Comparison of ENCODE assay signal across 22 mouse cellular contexts in genomic region chr7:137020195-137020594, GRCm38 (mm10).
DNase-seq lines count a peak whose midpoint lies in the region; ATAC-seq and TF ChIP-seq lines count a peak whose summit lies in the region.
"Had no signal": no experiment of that assay in that cellular context is flagged by ENCODE, and none has a peak within 500 bp of the region (broad histone marks: within the 10 kb centered on the region; RNA-seq: fewer than 3 reads in every experiment).

No protein-coding gene starts in this region.

- H3K79me2 ChIP-seq in heart, adult 2 months (replicated peaks; ENCODE audit: control insufficient read depth, insufficient read depth, low read length): no peaks in the 10 kb centered on the region

- no peak overlapping the region for H3K27ac ChIP-seq in heart, adult 2 months
- 0 out of 2 replicates have a peak overlapping the region, but pooled peaks have one; percentile 8 for H3K27ac ChIP-seq in hindbrain, embryonic 10.5 days
- no peak overlapping the region for H3K27ac ChIP-seq in hindbrain, embryonic 11.5 days (ENCODE audit: low read depth, low read length)
- H3K27ac ChIP-seq in midbrain, embryonic 11.5 days (ENCODE audit: low read depth, low read length): no peak overlapping the region
- no peak overlapping the region for H3K27ac ChIP-seq in midbrain, embryonic 10.5 days (replicated peaks)
- peak overlapping the region; percentile 70; the same call in 1 of the 2 replicates for H3K27ac ChIP-seq in brown adipose tissue, adult 24 weeks (replicated peaks; ENCODE audit: low read depth, low read length)
- H3K27ac ChIP-seq: embryonic facial prominence, embryonic 10.5 days; embryonic facial prominence, embryonic 12.5 days; forebrain, embryonic 12.5 days had no signal

- H3K4me1 ChIP-seq in heart, adult 2 months (ENCODE audit: control insufficient read depth, insufficient read depth, low read length): no peaks in the 10 kb centered on the region; the same call in 1 of the 2 replicates
- peaks cover 5% of the 10 kb centered on the region; the same call in 1 of the 2 replicates for H3K4me1 ChIP-seq in hindbrain, embryonic 10.5 days (replicated peaks)
- H3K4me1 ChIP-seq in hindbrain, embryonic 11.5 days (replicated peaks; ENCODE audit: control insufficient read depth, insufficient read depth, low read length): no peaks in the 10 kb centered on the region
- no peaks in the 10 kb centered on the region for H3K4me1 ChIP-seq in midbrain, embryonic 11.5 days (ENCODE audit: control insufficient read depth, insufficient read depth, low read length)
- H3K4me1 ChIP-seq in midbrain, embryonic 10.5 days: peaks cover 5% of the 10 kb centered on the region; the same call in 1 of the 2 replicates
- H3K4me1 ChIP-seq in brown adipose tissue, adult 24 weeks (ENCODE audit: control insufficient read depth, insufficient read depth, insufficient read length, low read length): peaks cover 10% of the 10 kb centered on the region

- H3K4me2 ChIP-seq in hindbrain, embryonic 11.5 days (replicated peaks; ENCODE audit: low read depth, low read length): no peak overlapping the region
- H3K4me2 ChIP-seq in midbrain, embryonic 11.5 days: no peak overlapping the region
- H3K4me2 ChIP-seq: embryonic facial prominence, embryonic 12.5 days; forebrain, embryonic 12.5 days had no signal

- H3K9ac ChIP-seq in heart, adult 2 months (ENCODE audit: low read depth, low read length): no peak overlapping the region
- no peak overlapping the region for H3K9ac ChIP-seq in hindbrain, embryonic 11.5 days (ENCODE audit: low read depth, low read length)
- no peak overlapping the region for H3K9ac ChIP-seq in midbrain, embryonic 11.5 days (ENCODE audit: low read length)
- H3K9ac ChIP-seq: embryonic facial prominence, embryonic 12.5 days; forebrain, embryonic 12.5 days had no signal

- H3K4me3 ChIP-seq in heart, adult 2 months: no peak overlapping the region
- H3K4me3 ChIP-seq in hindbrain, embryonic 10.5 days: no peak overlapping the region
- H3K4me3 ChIP-seq in hindbrain, embryonic 11.5 days (ENCODE audit: low read depth, low read length): no peak overlapping the region
- no peak overlapping the region for H3K4me3 ChIP-seq in midbrain, embryonic 11.5 days (ENCODE audit: low read depth, low read length)
- H3K4me3 ChIP-seq in midbrain, embryonic 10.5 days: no peak overlapping the region
- H3K4me3 ChIP-seq in brown adipose tissue, adult 24 weeks (ENCODE audit: insufficient read depth, low read depth, low read length): no peak overlapping the region
- H3K4me3 ChIP-seq: embryonic facial prominence, embryonic 10.5 days; embryonic facial prominence, embryonic 12.5 days; erythroblast, embryonic 14.5 days; forebrain, embryonic 10.5 days; forebrain, embryonic 12.5 days had no signal

- H3K9me3 ChIP-seq in hindbrain, embryonic 10.5 days: no peaks in the 10 kb centered on the region
- H3K9me3 ChIP-seq in hindbrain, embryonic 11.5 days (ENCODE audit: control insufficient read depth, low read length): no peaks in the 10 kb centered on the region
- H3K9me3 ChIP-seq in midbrain, embryonic 11.5 days (ENCODE audit: control insufficient read depth, low read length): no peaks in the 10 kb centered on the region
- H3K9me3 ChIP-seq in midbrain, embryonic 10.5 days (replicated peaks): no peaks in the 10 kb centered on the region
- H3K9me3 ChIP-seq: embryonic facial prominence, embryonic 10.5 days; embryonic facial prominence, embryonic 12.5 days; forebrain, embryonic 10.5 days; forebrain, embryonic 12.5 days had no signal

- H3K36me3 ChIP-seq in heart, adult 2 months (ENCODE audit: control insufficient read depth, insufficient read depth, low read length): no peaks in the 10 kb centered on the region
- no peaks in the 10 kb centered on the region for H3K36me3 ChIP-seq in hindbrain, embryonic 10.5 days
- no peaks in the 10 kb centered on the region for H3K36me3 ChIP-seq in hindbrain, embryonic 11.5 days (ENCODE audit: control insufficient read depth, insufficient read depth, low read length)
- H3K36me3 ChIP-seq in midbrain, embryonic 11.5 days (ENCODE audit: control insufficient read depth, insufficient read depth, low read length): no peaks in the 10 kb centered on the region
- H3K36me3 ChIP-seq in midbrain, embryonic 10.5 days: no peaks in the 10 kb centered on the region
- H3K36me3 ChIP-seq: embryonic facial prominence, embryonic 10.5 days; embryonic facial prominence, embryonic 12.5 days; forebrain, embryonic 10.5 days; forebrain, embryonic 12.5 days had no signal

- peak; percentile 76 for DNase-seq in heart, adult 11 months
- no peak for DNase-seq in heart, adult 2 months
- DNase-seq in hindbrain, embryonic 10.5 days (ENCODE audit: low spot score): no peak
- no peak for DNase-seq in hindbrain, embryonic 11.5 days (ENCODE audit: low spot score)
- DNase-seq in midbrain, embryonic 11.5 days (ENCODE audit: low spot score, missing footprints): peak; percentile 61
- DNase-seq in midbrain, embryonic 10.5 days (ENCODE audit: low spot score): no peak
- DNase-seq in cerebellum, postnatal 36 days: no peak
- DNase-seq: adrenal gland, adult 8-10 months; adrenal gland, postnatal 25 days; cerebellum, adult 11 months; cerebellum, adult 18-20 months; cerebellum, adult 8-10 months; cerebellum, adult 9-11 months; cerebellum, postnatal 14 days had no signal

- ATAC-seq in hindbrain, embryonic 11.5 days (ENCODE audit: low FRiP score): no peak
- ATAC-seq in midbrain, embryonic 11.5 days (ENCODE audit: low FRiP score): no peak
- ATAC-seq: forebrain, embryonic 14.5 days; forebrain, embryonic 16.5 days had no signal

- WGBS in heart, adult 2 months: 90% methylated on average over 6 of the region's 6 CpGs
- WGBS in hindbrain, embryonic 10.5 days: 85% methylated on average over 6 of the region's 6 CpGs
- WGBS in hindbrain, embryonic 11.5 days: 79% methylated on average over 6 of the region's 6 CpGs
- WGBS in midbrain, embryonic 11.5 days: 83% methylated on average over 6 of the region's 6 CpGs
- 87% methylated on average over 6 of the region's 6 CpGs for WGBS in midbrain, embryonic 10.5 days

- no peaks in the 10 kb centered on the region for H3K27me3 ChIP-seq in heart, adult 2 months (ENCODE audit: control insufficient read depth, insufficient read depth, low read length)
- H3K27me3 ChIP-seq in hindbrain, embryonic 10.5 days (ENCODE audit: insufficient read depth, poor library complexity, severe bottlenecking): no peaks in the 10 kb centered on the region
- H3K27me3 ChIP-seq in hindbrain, embryonic 11.5 days (ENCODE audit: control insufficient read depth, insufficient read depth, low read length): no peaks in the 10 kb centered on the region
- H3K27me3 ChIP-seq in midbrain, embryonic 11.5 days (ENCODE audit: control insufficient read depth, insufficient read depth, low read length): no peaks in the 10 kb centered on the region
- no peaks in the 10 kb centered on the region for H3K27me3 ChIP-seq in midbrain, embryonic 10.5 days (ENCODE audit: low read depth, poor library complexity, severe bottlenecking)
- H3K27me3 ChIP-seq: embryonic facial prominence, embryonic 12.5 days had no signal

- no peak for TF ChIP-seq CTCF in heart, adult 2 months (IDR thresholded peaks at IDR 0.05)

- no peak for TF ChIP-seq EP300 in heart, adult 2 months (IDR thresholded peaks at IDR 0.05; ENCODE audit: insufficient read depth, low read depth, low read length)

- no peak for TF ChIP-seq POLR2A in heart, adult 2 months (IDR thresholded peaks at IDR 0.05; ENCODE audit: insufficient read depth, low read depth, low read length)

- intact Hi-C loops in heart, adult 2 months (cut with DNase I): no loop called here

Comparison
In these comparisons a context has a peak if more than half of its experiments do, and no peak if none do; other contexts are left out.
1. DNase-seq: peak in heart, adult 11 months (single experiment) and midbrain, embryonic 11.5 days (single experiment); none in heart, adult 2 months (0 of 2), hindbrain, embryonic 10.5 days (single experiment), hindbrain, embryonic 11.5 days (single experiment), midbrain, embryonic 10.5 days (single experiment) and cerebellum, postnatal 36 days (0 of 2).
2. H3K27ac ChIP-seq: peak in hindbrain, embryonic 10.5 days (single experiment) and brown adipose tissue, adult 24 weeks (single experiment); none in heart, adult 2 months (single experiment), hindbrain, embryonic 11.5 days (single experiment), midbrain, embryonic 11.5 days (single experiment) and midbrain, embryonic 10.5 days (single experiment).